ENCODE assay signal across 8 mouse cellular contexts in genomic region chr8:94814556-94814955, GRCm38 (mm10). TPM values are rescaled to one million over a fixed set of nuclear protein-coding genes. Genes with fewer than 3 reads are reported as not detected.
DNase-seq lines count a peak whose midpoint lies in the region; ATAC-seq and TF ChIP-seq lines count a peak whose summit lies in the region.

No protein-coding gene starts in this region.

- no peak for ATAC-seq in forebrain, embryonic 14.5 days
- ATAC-seq in lung, embryonic 14.5 days (ENCODE audit: insufficient read depth): no peak

- H3K4me2 ChIP-seq in forebrain, embryonic 14.5 days (ENCODE audit: low read length): no peak overlapping the region
- H3K4me2 ChIP-seq in lung, embryonic 14.5 days: no peak overlapping the region

- H3K27ac ChIP-seq in forebrain, embryonic 14.5 days (ENCODE audit: low read depth, low read length): no peak overlapping the region
- H3K27ac ChIP-seq in forebrain, embryonic 10.5 days: no peak overlapping the region
- no peak overlapping the region for H3K27ac ChIP-seq in lung, embryonic 14.5 days (ENCODE audit: low read depth)

- H3K27me3 ChIP-seq in forebrain, embryonic 14.5 days (replicated peaks; ENCODE audit: control insufficient read depth, insufficient read depth, low read length): no peaks in the 10 kb centered on the region
- H3K27me3 ChIP-seq in forebrain, embryonic 10.5 days (ENCODE audit: poor library complexity, severe bottlenecking): no peaks in the 10 kb centered on the region
- no peaks in the 10 kb centered on the region for H3K27me3 ChIP-seq in lung, embryonic 14.5 days (ENCODE audit: insufficient read depth, low read length)

- WGBS in forebrain, embryonic 14.5 days: 0% methylated on average over 1 of the region's 1 CpGs
- WGBS in forebrain, embryonic 10.5 days: 0% methylated on average over 1 of the region's 1 CpGs
- 0% methylated on average over 1 of the region's 1 CpGs for WGBS in lung, embryonic 14.5 days

- H3K4me3 ChIP-seq in forebrain, embryonic 14.5 days (ENCODE audit: low read depth, low read length): no peak overlapping the region
- H3K4me3 ChIP-seq in forebrain, embryonic 10.5 days: no peak overlapping the region
- H3K4me3 ChIP-seq in lung, embryonic 14.5 days (ENCODE audit: low read depth, low read length): no peak overlapping the region

- H3K4me1 ChIP-seq in forebrain, embryonic 14.5 days (ENCODE audit: control insufficient read depth, insufficient read depth, low read length): no peaks in the 10 kb centered on the region
- peaks cover 8% of the 10 kb centered on the region for H3K4me1 ChIP-seq in forebrain, embryonic 10.5 days
- H3K4me1 ChIP-seq in lung, embryonic 14.5 days (ENCODE audit: insufficient read depth): no peaks in the 10 kb centered on the region

- H3K9ac ChIP-seq in forebrain, embryonic 14.5 days (ENCODE audit: low read length): no peak overlapping the region
- H3K9ac ChIP-seq in lung, embryonic 14.5 days: no peak overlapping the region

- peak; percentile 66 for TF ChIP-seq CTCF in lung, embryonic 14.5 days (IDR thresholded peaks at IDR 0.05; ENCODE audit: low read depth)
- TF ChIP-seq CTCF in brain, embryonic 14.5 days (IDR thresholded peaks at IDR 0.05; ENCODE audit: borderline replicate concordance, extremely low read depth, insufficient read depth, insufficient read length): peak; percentile 55; the same call in 1 of the 2 replicates

- no peaks in the 10 kb centered on the region for H3K36me3 ChIP-seq in forebrain, embryonic 14.5 days (ENCODE audit: control insufficient read depth, insufficient read depth, low read length)
- no peaks in the 10 kb centered on the region for H3K36me3 ChIP-seq in forebrain, embryonic 10.5 days (replicated peaks)
- no peaks in the 10 kb centered on the region for H3K36me3 ChIP-seq in lung, embryonic 14.5 days (ENCODE audit: insufficient read depth)

- DNase-seq in forebrain, embryonic 14.5 days (ENCODE audit: low spot score): peak; percentile 22
- no peak for DNase-seq in forebrain, embryonic 10.5 days (ENCODE audit: extremely low spot score, low spot score)
- peak; percentile 62 for DNase-seq in lung, embryonic 14.5 days
- DNase-seq in lung, adult 18-20 months: no peak
- DNase-seq in brain, embryonic 14.5 days (ENCODE audit: low read depth): peak; percentile 33
- peak; percentile 65 for DNase-seq in naive thymus-derived CD4-positive, alpha-beta T cell, adult 2 months (ENCODE audit: low read depth)
- DNase-seq in right cerebral cortex, adult 2 months (ENCODE audit: low spot score in 2 of 2): no peak
- no peak for DNase-seq in heart, adult 8-10 months (ENCODE audit: low spot score)

- no peaks in the 10 kb centered on the region for H3K9me3 ChIP-seq in forebrain, embryonic 14.5 days (replicated peaks; ENCODE audit: control insufficient read depth, low read length)
- H3K9me3 ChIP-seq in forebrain, embryonic 10.5 days: no peaks in the 10 kb centered on the region
- H3K9me3 ChIP-seq in lung, embryonic 14.5 days (ENCODE audit: low read depth, low read length): no peaks in the 10 kb centered on the region

- no peak for TF ChIP-seq POLR2A in brain, embryonic 14.5 days (IDR thresholded peaks at IDR 0.05; ENCODE audit: borderline replicate concordance, extremely low read depth, insufficient read depth, insufficient read length, poor library complexity, severe bottlenecking)

RNA-seq across cellular contexts. Expression of gene Ccl17, which starts 4.3 kb away (rescaled TPM):
- polyA plus RNA-seq in forebrain, embryonic 14.5 days (2014; fragmentation: Nextera tagmentation; extraction: Ambion mirVana): 0.63 TPM in 1 of 2 replicates, not detected in the other
- polyA plus RNA-seq in forebrain, embryonic 10.5 days (2016; fragmentation: Nextera tagmentation; extraction: Ambion mirVana): not detected in 2 replicates
- polyA plus RNA-seq in lung, embryonic 14.5 days (2014; fragmentation: Nextera tagmentation; extraction: Ambion mirVana): not detected in 2 replicates
- 0.18 TPM in 1 of 2 replicates, not detected in the other for polyA plus RNA-seq in brain, embryonic 14.5 days (2012; rRNA removed)
- not detected for total RNA-seq in heart, adult 8-10 months (2022)

RNA-seq across cellular contexts. Expression of gene Coq9, which starts 23.6 kb away (rescaled TPM):
- 63.1 TPM in 2 replicates for polyA plus RNA-seq in forebrain, embryonic 14.5 days (2014; fragmentation: Nextera tagmentation; extraction: Ambion mirVana)
- 51.1 and 56.6 TPM in 2 replicates for polyA plus RNA-seq in forebrain, embryonic 10.5 days (2016; fragmentation: Nextera tagmentation; extraction: Ambion mirVana)
- polyA plus RNA-seq in lung, embryonic 14.5 days (2014; fragmentation: Nextera tagmentation; extraction: Ambion mirVana): 58.3 and 61.0 TPM in 2 replicates
- polyA plus RNA-seq in brain, embryonic 14.5 days (2012; rRNA removed): 60.1 and 62.3 TPM in 2 replicates
- total RNA-seq in heart, adult 8-10 months (2022): 100 to 1,000 TPM; 675 to 794 (median 735) TPM

RNA-seq across cellular contexts. Expression of gene Ciapin1, which starts 23.6 kb away (rescaled TPM):
- polyA plus RNA-seq in forebrain, embryonic 14.5 days (2014; fragmentation: Nextera tagmentation; extraction: Ambion mirVana): 124 and 147 TPM in 2 replicates
- 178 and 180 TPM in 2 replicates for polyA plus RNA-seq in forebrain, embryonic 10.5 days (2016; fragmentation: Nextera tagmentation; extraction: Ambion mirVana)
- 96.0 and 105 TPM in 2 replicates for polyA plus RNA-seq in lung, embryonic 14.5 days (2014; fragmentation: Nextera tagmentation; extraction: Ambion mirVana)
- 81.3 and 82.0 TPM in 2 replicates for polyA plus RNA-seq in brain, embryonic 14.5 days (2012; rRNA removed)
- total RNA-seq in heart, adult 8-10 months (2022): 10 to 100 TPM; 72.2 to 85.6 (median 78.5) TPM

RNA-seq across cellular contexts. Expression of gene Polr2c, which starts 42.7 kb away (rescaled TPM):
- polyA plus RNA-seq in forebrain, embryonic 14.5 days (2014; fragmentation: Nextera tagmentation; extraction: Ambion mirVana): 163 and 174 TPM in 2 replicates
- polyA plus RNA-seq in forebrain, embryonic 10.5 days (2016; fragmentation: Nextera tagmentation; extraction: Ambion mirVana): 176 and 179 TPM in 2 replicates
- polyA plus RNA-seq in lung, embryonic 14.5 days (2014; fragmentation: Nextera tagmentation; extraction: Ambion mirVana): 162 and 169 TPM in 2 replicates
- polyA plus RNA-seq in brain, embryonic 14.5 days (2012; rRNA removed): 98.3 and 144 TPM in 2 replicates
- 10 to 100 TPM; 65.4 to 71.4 (median 68.7) TPM for total RNA-seq in heart, adult 8-10 months (2022)

RNA-seq across cellular contexts. Expression of gene Cx3cl1, which starts 42.7 kb away (rescaled TPM):
- 11.2 and 18.4 TPM in 2 replicates for polyA plus RNA-seq in forebrain, embryonic 14.5 days (2014; fragmentation: Nextera tagmentation; extraction: Ambion mirVana)
- 8.9 and 11.1 TPM in 2 replicates for polyA plus RNA-seq in forebrain, embryonic 10.5 days (2016; fragmentation: Nextera tagmentation; extraction: Ambion mirVana)
- polyA plus RNA-seq in lung, embryonic 14.5 days (2014; fragmentation: Nextera tagmentation; extraction: Ambion mirVana): 7.3 and 8.0 TPM in 2 replicates
- polyA plus RNA-seq in brain, embryonic 14.5 days (2012; rRNA removed): 23.9 and 28.2 TPM in 2 replicates
- total RNA-seq in heart, adult 8-10 months (2022): 1 to 10 TPM; 5.7 to 8.2 (median 7.2) TPM

Comparison
In these comparisons a context has a peak if more than half of its experiments do, and no peak if none do; other contexts are left out.
1. DNase-seq: peak in forebrain, embryonic 14.5 days (single experiment), lung, embryonic 14.5 days (single experiment), brain, embryonic 14.5 days (single experiment) and naive thymus-derived CD4-positive, alpha-beta T cell, adult 2 months (single experiment); none in forebrain, embryonic 10.5 days (single experiment), lung, adult 18-20 months (0 of 2), right cerebral cortex, adult 2 months (0 of 2) and heart, adult 8-10 months (single experiment).